Mouse (Mus musculus): ENCODE data around the gene Olfr613. TPM values are rescaled to one million over a fixed set of nuclear protein-coding genes. Genes with fewer than 3 reads are reported as not detected.
"Not testable (repeated sequence)": the region's sequence is repeated elsewhere in the genome, so short reads cannot be mapped to it uniquely, and the experiment has no call there.

The Olfr613 gene
- not detected for total RNA-seq (2021)
- long read RNA-seq, experiment 1: 0 reads
- long read RNA-seq, experiment 2: 0 reads

GRCm38 (mm10) chr7:103547774-103548173 is at the start of gene Olfr613:
Gene Olfr613 (plus strand): TSS chr7:103548074.
- DNase-seq: no peak

GRCm38 (mm10) chr7:103512022-103512421 is 35.9 kb upstream of the Olfr613 start, which contains the start of gene Olfr610:
Gene Olfr610 (minus strand): TSS chr7:103512122.
- no peak for DNase-seq

- not testable (repeated sequence) for DNase-seq
These were observed 27.1 kb upstream of the Olfr613 start, which contains the start of gene Olfr611 for GRCm38 (mm10) chr7:103520746-103521145. Gene Olfr611 (minus strand): TSS chr7:103520846.

GRCm38 (mm10) chr7:103542617-103543016 is 5.3 kb upstream of the Olfr613 start, which contains the start of gene Olfr612:
Gene Olfr612 (minus strand): TSS chr7:103542717.
- not testable (repeated sequence) for DNase-seq

GRCm38 (mm10) chr7:103555779-103556178 is 7.9 kb downstream of the Olfr613 start, which contains the start of gene Olfr615:
Gene Olfr615 (plus strand): TSS chr7:103556079.
- no peak for DNase-seq

- DNase-seq: no peak
These were observed 21.2 kb downstream of the Olfr613 start, which contains the start of gene Olfr616 for GRCm38 (mm10) chr7:103569043-103569442. Gene Olfr616 (minus strand): TSS chr7:103569143.

- no peak for DNase-seq
These were observed 24.9 kb downstream of the Olfr613 start, which contains the start of gene Olfr617 for GRCm38 (mm10) chr7:103572761-103573160. Gene Olfr617 (plus strand): TSS chr7:103573061.

GRCm38 (mm10) chr7:103589803-103590202 is 41.9 kb downstream of the Olfr613 start, which contains the start of gene Olfr618:
Gene Olfr618 (plus strand): TSS chr7:103590103.
- no peak for DNase-seq

- DNase-seq: no peak
These were observed 52.4 kb downstream of the Olfr613 start, which contains the start of gene Olfr619 for GRCm38 (mm10) chr7:103600275-103600674. Gene Olfr619 (plus strand): TSS chr7:103600575.

Small RNA genes lying within 50 kb of the gene (microRNA-seq; reads per million reads assigned to microRNA genes)
- gene Gm26506 (ENCODE audit: borderline replicate concordance in 2 of 2): 0 reads per million in 2 experiments

Other genes starting within 250 kb of the Olfr613 start
- not detected for gene Olfr596, start 242.4 kb upstream of the Olfr613 start, total RNA-seq (2021)
- not detected for gene Olfr597, start 231.8 kb upstream of the Olfr613 start, total RNA-seq (2021)
- gene Olfr598, start 224.5 kb upstream of the Olfr613 start, total RNA-seq (2021): not detected
- not detected for gene Olfr599, start 212.2 kb upstream of the Olfr613 start, total RNA-seq (2021)
- not detected for gene Olfr600, start 198.4 kb upstream of the Olfr613 start, total RNA-seq (2021)
- not detected for gene Olfr601, start 185.4 kb upstream of the Olfr613 start, total RNA-seq (2021)
- gene Olfr603, start 161.9 kb upstream of the Olfr613 start, total RNA-seq (2021): not detected
- not detected for gene Usp17lc, start 133.0 kb upstream of the Olfr613 start, total RNA-seq (2021)
- not detected for gene Olfr605, start 102.6 kb upstream of the Olfr613 start, total RNA-seq (2021)
- gene Olfr606, start 99.0 kb upstream of the Olfr613 start, total RNA-seq (2021): not detected
- not detected for gene Olfr607, start 83.9 kb upstream of the Olfr613 start, total RNA-seq (2021)
- not detected for gene Olfr608, start 78.2 kb upstream of the Olfr613 start, total RNA-seq (2021)
- gene Olfr609, start 50.0 kb upstream of the Olfr613 start, total RNA-seq (2021): not detected
- gene Olfr610, start 36.0 kb upstream of the Olfr613 start, total RNA-seq (2021): not detected
- gene Olfr611, start 27.2 kb upstream of the Olfr613 start, total RNA-seq (2021): not detected
- gene Olfr612, start 5.4 kb upstream of the Olfr613 start, total RNA-seq (2021): not detected
- gene Olfr615, start 8.0 kb downstream of the Olfr613 start, total RNA-seq (2021): not detected
- gene Olfr616, start 21.1 kb downstream of the Olfr613 start, total RNA-seq (2021): not detected
- not detected for gene Olfr617, start 25.0 kb downstream of the Olfr613 start, total RNA-seq (2021)
- not detected for gene Olfr618, start 42.0 kb downstream of the Olfr613 start, total RNA-seq (2021)
- not detected for gene Olfr619, start 52.5 kb downstream of the Olfr613 start, total RNA-seq (2021)
- not detected for gene Olfr620, start 64.5 kb downstream of the Olfr613 start, total RNA-seq (2021)
- not detected for gene Olfr622, start 94.6 kb downstream of the Olfr613 start, total RNA-seq (2021)
- not detected for gene Olfr623, start 115.6 kb downstream of the Olfr613 start, total RNA-seq (2021)
- not detected for gene Olfr624, start 123.1 kb downstream of the Olfr613 start, total RNA-seq (2021)
- gene Olfr625-ps1, start 134.6 kb downstream of the Olfr613 start, total RNA-seq (2021): not detected
- not detected for gene Olfr243, start 166.6 kb downstream of the Olfr613 start, total RNA-seq (2021)
- gene Olfr628, start 182.3 kb downstream of the Olfr613 start, total RNA-seq (2021): not detected
- not detected for gene Olfr629, start 196.9 kb downstream of the Olfr613 start, total RNA-seq (2021)
- not detected for gene Olfr630, start 209.3 kb downstream of the Olfr613 start, total RNA-seq (2021)
- gene Olfr69, start 223.5 kb downstream of the Olfr613 start, total RNA-seq (2021): not detected
- gene Olfr68, start 231.6 kb downstream of the Olfr613 start, total RNA-seq (2021): not detected
- not detected for gene Olfr67, start 243.7 kb downstream of the Olfr613 start, total RNA-seq (2021)